Mouse (Mus musculus): Measurements from ENCODE around the gene Gm17783. TPM values are rescaled to one million over a fixed set of nuclear protein-coding genes. Genes with fewer than 3 reads are reported as not detected.

The Gm17783 gene
- polyA plus RNA-seq, 1 experiment from 2014 or later, result 8.0 TPM

Other genes with a start within 250 kb of the Gm17783 start
- gene Cd200, start 123.0 kb downstream of the Gm17783 start, polyA plus RNA-seq (2015; fragmentation: Nextera tagmentation; extraction: Ambion mirVana), result 108 and 114 TPM in 2 replicates
- 1.6 and 1.9 TPM in 2 replicates for gene Gm609, start 39.1 kb downstream of the Gm17783 start, polyA plus RNA-seq (2015; fragmentation: Nextera tagmentation; extraction: Ambion mirVana)
- gene Slc9c1, start 3.3 kb upstream of the Gm17783 start, polyA plus RNA-seq (2015; fragmentation: Nextera tagmentation; extraction: Ambion mirVana), result not detected in 2 replicates
- gene Gcsam, start 78.3 kb upstream of the Gm17783 start, polyA plus RNA-seq (2015; fragmentation: Nextera tagmentation; extraction: Ambion mirVana), result 0.16 and 0.17 TPM in 2 replicates
- gene BC016579, start 122.0 kb upstream of the Gm17783 start, polyA plus RNA-seq (2015; fragmentation: Nextera tagmentation; extraction: Ambion mirVana), result 5.5 TPM in 2 replicates
- 0.21 and 0.22 TPM in 2 replicates for gene Tmprss7, start 161.6 kb upstream of the Gm17783 start, polyA plus RNA-seq (2015; fragmentation: Nextera tagmentation; extraction: Ambion mirVana)
- 10.7 and 13.7 TPM in 2 replicates for gene Tagln3, start 192.6 kb upstream of the Gm17783 start, polyA plus RNA-seq (2015; fragmentation: Nextera tagmentation; extraction: Ambion mirVana)
- 22.4 and 24.6 TPM in 2 replicates for gene Abhd10, start 210.9 kb upstream of the Gm17783 start, polyA plus RNA-seq (2015; fragmentation: Nextera tagmentation; extraction: Ambion mirVana)

All from intestine, postnatal 0 days (tissue).